Mouse (Mus musculus) testis, postnatal 14 days (tissue): Measurements from ENCODE around the gene Sox4.

ENCODE experiments used
- DNase-seq: peaks from one replicate; pipeline ENCODE4 v3.0.0; 2021; ENCODE audit warnings: low spot score

Sox4 gene

GRCm38 (mm10) chr13:28953581-28953991 lies at the start of gene Sox4:
Gene Sox4 (minus strand): TSS chr13:28953713.
- peak; percentile 93 for DNase-seq

- DNase-seq: no peak
Observed at GRCm38 (mm10) chr13:28991899-28992664, 38.6 kb upstream of the Sox4 start.

GRCm38 (mm10) chr13:28988751-28989703 lies 35.5 kb upstream of the Sox4 start:
- no peak for DNase-seq

GRCm38 (mm10) chr13:28980681-28981080 lies 27.2 kb upstream of the Sox4 start:
- DNase-seq: no peak

GRCm38 (mm10) chr13:28975011-28975410 lies 21.5 kb upstream of the Sox4 start:
- DNase-seq: no peak

- no peak for DNase-seq
Observed at GRCm38 (mm10) chr13:28974597-28974996, 21.1 kb upstream of the Sox4 start.

- no peak for DNase-seq
Observed at GRCm38 (mm10) chr13:28960916-28961315, 7.4 kb upstream of the Sox4 start.

- peak; percentile 79 for DNase-seq
Observed at GRCm38 (mm10) chr13:28959458-28959978, 6.0 kb upstream of the Sox4 start.

- no peak for DNase-seq
Observed at GRCm38 (mm10) chr13:28959068-28959440, 5.5 kb upstream of the Sox4 start.

- DNase-seq: peak; percentile 79
Observed at GRCm38 (mm10) chr13:28958211-28959067, 4.9 kb upstream of the Sox4 start.

GRCm38 (mm10) chr13:28957765-28958164 lies 4.3 kb upstream of the Sox4 start:
- DNase-seq: peak; percentile 89

- peak; percentile 36 for DNase-seq
Observed at GRCm38 (mm10) chr13:28952576-28953571, 639 bp downstream of the Sox4 start.

GRCm38 (mm10) chr13:28951691-28952575 lies 1.6 kb downstream of the Sox4 start:
- DNase-seq: peak; percentile 64

GRCm38 (mm10) chr13:28950623-28951491 lies 2.7 kb downstream of the Sox4 start:
- DNase-seq: peak; percentile 64

GRCm38 (mm10) chr13:28950266-28950622 lies 3.3 kb downstream of the Sox4 start:
- no peak for DNase-seq

- DNase-seq: no peak
Observed at GRCm38 (mm10) chr13:28949279-28949915, 4.1 kb downstream of the Sox4 start.

- no peak for DNase-seq
Observed at GRCm38 (mm10) chr13:28948541-28948940, 5.0 kb downstream of the Sox4 start.
